Mouse (Mus musculus): Measurements from ENCODE around the gene Ubiad1. TPM values are rescaled to one million over a fixed set of nuclear protein-coding genes. Genes with fewer than 3 reads are reported as not detected.

Ubiad1 gene
- 15.8 and 16.7 TPM in 2 replicates for polyA plus RNA-seq (2012; rRNA removed)

DNA sequence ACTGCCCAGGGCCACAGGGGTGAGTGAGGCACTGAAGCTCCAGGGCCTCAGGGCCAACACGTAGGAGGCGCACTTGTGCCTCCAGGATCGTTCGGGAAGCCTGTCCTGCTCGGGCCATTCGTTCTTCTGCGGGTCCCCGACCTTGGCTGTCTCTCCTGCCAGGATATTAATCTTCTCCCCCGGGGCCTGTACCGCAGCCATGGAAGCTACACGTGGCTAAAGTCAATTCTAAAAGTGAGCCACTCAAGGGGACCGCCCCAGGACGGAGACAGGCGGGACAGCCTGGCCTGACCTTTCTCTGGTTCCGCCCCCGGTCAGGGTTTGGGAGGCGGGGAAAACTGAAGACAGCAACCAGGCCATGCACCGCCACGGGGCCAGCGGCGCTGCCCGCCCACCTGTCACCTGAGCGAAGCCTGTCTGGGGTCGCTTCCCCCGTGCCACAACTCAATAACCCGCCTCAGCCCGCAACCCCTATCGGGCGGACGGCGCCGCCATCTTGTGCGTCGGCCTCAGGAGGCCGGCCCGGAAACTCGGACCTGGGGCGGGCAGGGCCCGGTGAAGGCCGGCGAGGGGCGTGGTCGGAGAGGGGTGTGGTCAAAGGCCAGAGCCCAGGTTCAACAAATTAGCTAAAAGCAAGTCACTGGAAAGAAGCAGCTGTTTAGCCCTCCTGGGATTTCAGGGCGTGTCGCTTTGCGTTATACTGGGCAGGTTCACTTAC lies at the start of gene Ubiad1:
Gene Ubiad1, minus strand, starts transcription at position 522 of the 718 bp plus-strand sequence.
- TF ChIP-seq CTCF (IDR thresholded peaks at IDR 0.05; ENCODE audit: borderline replicate concordance, extremely low read depth, insufficient read depth, insufficient read length): no peak
- peak; percentile 74 for TF ChIP-seq POLR2A (IDR thresholded peaks at IDR 0.05; ENCODE audit: borderline replicate concordance, extremely low read depth, insufficient read depth, insufficient read length, poor library complexity, severe bottlenecking)
- DNase-seq (ENCODE audit: low read depth): peak; percentile 85

DNA sequence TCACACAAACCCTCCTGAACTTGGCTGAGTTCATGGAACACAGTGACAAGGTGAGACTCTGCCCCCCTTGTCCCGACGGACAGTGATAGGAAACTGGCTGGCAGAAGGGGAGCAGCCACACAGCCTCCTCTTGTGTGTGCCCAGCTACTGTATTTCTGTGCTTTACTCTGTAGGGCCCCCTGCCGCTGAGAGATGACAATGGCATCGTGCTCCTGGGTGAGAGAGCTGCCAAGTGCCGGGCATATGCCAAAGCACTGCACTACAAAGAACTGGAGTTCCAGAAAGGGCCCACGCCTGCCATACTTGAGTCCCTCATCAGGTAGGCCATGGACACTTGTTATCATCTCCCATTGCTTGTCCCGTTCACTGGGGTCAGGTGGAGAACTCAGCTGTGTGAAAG lies 46.9 kb upstream of the Ubiad1 start:
- TF ChIP-seq CTCF (IDR thresholded peaks at IDR 0.05; ENCODE audit: borderline replicate concordance, extremely low read depth, insufficient read depth, insufficient read length) (peak; percentile 9; the same call in 1 of the 2 replicates), POLR2A (IDR thresholded peaks at IDR 0.05; ENCODE audit: borderline replicate concordance, extremely low read depth, insufficient read depth, insufficient read length, poor library complexity, severe bottlenecking) (no peak)
- DNase-seq (ENCODE audit: low read depth): peak; percentile 54

DNA sequence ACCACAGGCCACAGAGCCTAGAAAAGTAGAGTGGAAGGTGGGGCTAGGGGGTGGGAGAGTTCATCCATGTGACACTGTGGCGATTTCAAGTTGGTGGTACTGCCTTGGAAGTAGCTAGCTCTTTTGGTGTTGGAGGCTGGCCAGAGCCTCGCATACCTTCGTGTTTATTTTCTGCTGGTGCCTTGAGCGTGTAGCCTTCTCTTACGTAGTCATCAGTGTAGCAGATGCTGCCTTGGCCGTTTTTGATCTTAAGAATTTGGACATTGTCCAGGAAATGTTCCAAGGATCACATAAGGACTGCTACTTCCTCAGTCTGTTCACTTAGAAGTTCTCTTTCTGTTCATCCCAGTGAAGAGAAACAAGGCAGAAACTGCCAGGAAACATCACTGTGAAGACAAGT lies 45.9 kb upstream of the Ubiad1 start:
- TF ChIP-seq POLR2A (IDR thresholded peaks at IDR 0.05; ENCODE audit: borderline replicate concordance, extremely low read depth, insufficient read depth, insufficient read length, poor library complexity, severe bottlenecking) (no peak), CTCF (IDR thresholded peaks at IDR 0.05; ENCODE audit: borderline replicate concordance, extremely low read depth, insufficient read depth, insufficient read length) (no peak)
- DNase-seq (ENCODE audit: low read depth): peak; percentile 68

DNA sequence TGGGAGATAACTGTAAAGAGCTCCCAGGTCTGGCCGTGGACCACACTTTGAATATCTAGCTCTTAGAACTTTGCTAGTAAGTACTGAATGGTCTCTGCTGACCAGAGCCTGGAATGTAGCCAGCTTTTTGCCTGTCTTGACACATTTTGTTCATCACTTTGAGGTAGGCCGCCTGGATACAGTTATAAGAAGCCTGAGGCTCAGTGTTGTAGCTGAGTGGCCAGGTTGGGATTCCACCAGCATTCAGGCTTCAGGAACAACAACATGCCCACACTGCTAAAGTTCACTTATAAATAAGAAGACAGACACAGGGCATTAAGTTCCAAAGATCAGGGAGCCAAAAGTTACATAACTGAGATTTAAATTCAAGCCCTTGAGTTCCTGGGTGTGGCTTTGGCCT lies 43.3 kb upstream of the Ubiad1 start:
- no peak for TF ChIP-seq CTCF (IDR thresholded peaks at IDR 0.05; ENCODE audit: borderline replicate concordance, extremely low read depth, insufficient read depth, insufficient read length)
- no peak for TF ChIP-seq POLR2A (IDR thresholded peaks at IDR 0.05; ENCODE audit: borderline replicate concordance, extremely low read depth, insufficient read depth, insufficient read length, poor library complexity, severe bottlenecking)
- DNase-seq (ENCODE audit: low read depth): no peak

DNA sequence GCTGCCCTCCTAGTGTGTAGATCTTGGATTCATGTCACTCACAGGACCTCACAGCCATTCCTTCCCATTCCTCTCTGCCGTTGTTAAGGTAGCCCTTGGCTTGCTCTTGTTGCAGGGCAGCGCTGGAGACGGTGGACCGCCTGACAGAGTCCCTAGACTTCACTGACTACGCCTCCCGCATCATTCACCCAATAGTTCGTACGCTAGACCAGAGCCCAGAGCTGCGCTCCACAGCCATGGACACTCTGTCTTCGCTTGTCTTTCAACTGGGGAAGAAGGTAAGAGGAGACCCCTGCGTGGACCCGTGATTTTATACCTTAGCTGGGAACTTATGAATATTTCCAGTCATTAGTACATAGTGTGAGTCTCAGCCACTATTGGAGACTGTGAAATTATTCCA lies 39.9 kb upstream of the Ubiad1 start:
- no peak for DNase-seq (ENCODE audit: low read depth)
- no peak for TF ChIP-seq POLR2A (IDR thresholded peaks at IDR 0.05; ENCODE audit: borderline replicate concordance, extremely low read depth, insufficient read depth, insufficient read length, poor library complexity, severe bottlenecking)
- no peak for TF ChIP-seq CTCF (IDR thresholded peaks at IDR 0.05; ENCODE audit: borderline replicate concordance, extremely low read depth, insufficient read depth, insufficient read length)

DNA sequence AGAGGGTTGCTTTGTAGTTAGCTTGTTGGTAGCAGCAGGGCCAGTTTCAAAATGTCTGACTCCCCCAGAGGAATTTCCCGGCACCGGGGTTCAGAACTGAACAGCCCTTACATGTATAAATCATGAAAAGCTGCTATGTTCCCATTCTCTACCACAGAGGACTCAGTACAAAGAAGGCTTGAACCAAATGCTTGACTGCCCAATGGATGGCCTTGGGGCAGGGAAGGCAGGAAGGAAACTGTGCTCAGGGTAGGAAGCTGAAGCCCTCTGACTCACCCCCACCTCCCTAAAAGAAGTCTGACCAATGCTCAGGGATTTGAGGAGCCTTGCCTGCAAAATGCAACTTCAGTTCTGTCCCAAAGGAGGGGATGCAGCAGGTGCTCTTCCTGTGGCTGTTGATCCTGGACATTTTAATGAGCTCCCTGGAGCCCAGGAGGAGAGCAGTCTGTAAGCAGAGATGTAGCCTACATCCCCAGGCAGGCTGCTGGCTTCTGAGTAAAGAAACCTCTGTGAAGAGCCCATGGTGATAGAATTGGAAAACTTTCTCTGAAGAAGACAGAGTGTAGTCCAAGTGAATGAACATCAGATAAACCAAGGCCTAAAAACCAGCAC lies 37.1 kb upstream of the Ubiad1 start:
- TF ChIP-seq POLR2A (IDR thresholded peaks at IDR 0.05; ENCODE audit: borderline replicate concordance, extremely low read depth, insufficient read depth, insufficient read length, poor library complexity, severe bottlenecking) (no peak), CTCF (IDR thresholded peaks at IDR 0.05; ENCODE audit: borderline replicate concordance, extremely low read depth, insufficient read depth, insufficient read length) (no peak)
- peak; percentile 52 for DNase-seq (ENCODE audit: low read depth)

DNA sequence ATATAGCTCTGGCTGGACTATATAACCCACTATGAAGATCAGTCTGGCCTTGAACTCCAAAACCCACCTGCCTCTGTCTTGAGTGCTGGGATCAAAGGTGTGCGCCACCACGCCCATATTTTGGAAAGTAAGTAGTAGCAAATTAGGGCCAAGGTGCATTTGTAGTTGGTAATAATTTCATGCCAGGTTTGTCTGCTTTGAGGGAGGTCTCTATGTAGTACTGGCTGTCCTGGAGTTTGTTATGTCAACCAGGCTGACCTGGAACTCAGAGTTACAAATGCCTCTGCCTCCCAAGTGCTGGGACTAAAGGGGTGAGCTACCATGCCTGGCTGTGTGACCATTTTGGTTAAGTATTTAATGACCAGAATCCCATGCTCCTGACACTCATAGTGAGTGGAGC lies 35.7 kb upstream of the Ubiad1 start:
- no peak for DNase-seq (ENCODE audit: low read depth)
- TF ChIP-seq POLR2A (IDR thresholded peaks at IDR 0.05; ENCODE audit: borderline replicate concordance, extremely low read depth, insufficient read depth, insufficient read length, poor library complexity, severe bottlenecking): no peak
- no peak for TF ChIP-seq CTCF (IDR thresholded peaks at IDR 0.05; ENCODE audit: borderline replicate concordance, extremely low read depth, insufficient read depth, insufficient read length)

DNA sequence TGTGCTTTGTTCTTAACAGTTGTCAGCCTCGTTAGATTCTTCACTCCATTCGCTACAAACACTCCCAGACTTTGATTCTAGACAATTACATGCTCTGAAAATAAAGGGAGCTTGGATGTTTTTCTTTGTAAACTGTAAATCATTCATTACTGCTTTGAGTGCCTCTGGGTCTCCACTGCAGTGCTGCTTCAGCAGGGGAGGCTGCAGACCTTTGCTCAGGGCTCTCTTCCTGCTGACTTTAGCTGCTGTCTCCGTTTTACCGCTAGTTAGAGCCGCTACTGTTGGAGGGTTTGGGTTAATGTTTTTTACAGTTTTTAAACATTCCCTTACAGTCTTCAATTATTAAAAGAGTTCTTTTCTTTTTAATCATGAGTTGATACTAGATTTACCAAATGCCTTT lies 28.9 kb upstream of the Ubiad1 start:
- TF ChIP-seq POLR2A (IDR thresholded peaks at IDR 0.05; ENCODE audit: borderline replicate concordance, extremely low read depth, insufficient read depth, insufficient read length, poor library complexity, severe bottlenecking) (no peak), CTCF (IDR thresholded peaks at IDR 0.05; ENCODE audit: borderline replicate concordance, extremely low read depth, insufficient read depth, insufficient read length) (no peak)
- DNase-seq (ENCODE audit: low read depth): no peak

DNA sequence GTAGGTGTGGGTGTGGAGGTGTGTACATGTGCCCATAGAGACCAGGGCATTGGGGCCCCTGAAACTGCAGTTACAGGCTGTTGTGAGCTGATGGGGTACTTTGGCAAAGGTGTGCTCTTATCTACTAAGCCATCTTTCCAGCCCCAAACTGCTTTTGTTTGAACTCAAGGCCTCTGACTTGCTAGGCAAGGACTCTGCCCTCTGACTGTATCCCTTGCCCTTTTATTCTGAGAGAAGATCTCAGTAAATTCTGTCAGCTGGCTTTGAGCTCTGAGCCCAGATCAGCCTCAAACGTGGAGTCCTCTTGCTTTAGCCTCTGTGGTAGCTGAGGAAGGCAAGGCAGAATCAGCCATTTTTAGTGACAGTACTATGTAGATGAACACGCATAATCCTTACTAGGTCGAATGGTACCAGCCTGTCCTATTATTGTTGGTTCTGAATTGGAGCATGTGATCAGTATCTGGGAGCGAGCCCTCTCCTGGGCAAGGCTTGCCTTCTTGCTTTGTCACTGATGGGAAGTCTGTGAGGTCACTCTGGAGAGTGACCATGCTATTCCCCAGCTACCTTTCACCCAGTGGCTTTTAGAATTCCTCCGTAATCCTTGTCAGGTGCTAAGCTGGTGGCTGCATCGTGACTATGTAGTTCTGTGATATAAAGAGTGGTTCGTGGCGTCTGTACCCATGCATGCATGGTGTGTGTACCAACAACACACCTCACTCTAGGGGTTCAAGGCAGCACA lies 28.0 kb upstream of the Ubiad1 start:
- no peak for DNase-seq (ENCODE audit: low read depth)
- TF ChIP-seq POLR2A (IDR thresholded peaks at IDR 0.05; ENCODE audit: borderline replicate concordance, extremely low read depth, insufficient read depth, insufficient read length, poor library complexity, severe bottlenecking) (no peak), CTCF (IDR thresholded peaks at IDR 0.05; ENCODE audit: borderline replicate concordance, extremely low read depth, insufficient read depth, insufficient read length) (no peak)

DNA sequence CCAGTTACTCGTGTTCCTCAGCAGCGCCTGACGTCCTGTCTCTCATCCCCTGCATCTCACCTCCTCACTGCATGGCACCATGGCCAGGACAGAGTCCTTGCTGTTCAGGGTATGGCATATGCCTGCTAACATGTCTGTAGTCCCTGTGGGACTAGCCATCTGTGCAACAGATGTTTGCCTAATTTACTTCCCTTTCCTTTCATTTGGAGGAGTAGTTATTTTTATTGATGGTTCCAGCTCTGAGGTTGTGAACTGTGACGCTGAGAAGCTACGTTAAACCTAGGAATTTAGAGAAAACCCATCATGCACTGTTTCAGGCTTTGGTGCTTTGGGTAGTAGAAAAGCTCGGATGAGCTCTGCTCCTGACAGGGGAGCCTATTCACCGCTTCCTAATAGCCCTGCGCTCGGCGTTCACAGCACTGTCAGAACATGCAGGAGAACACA lies 26.8 kb upstream of the Ubiad1 start:
- TF ChIP-seq CTCF (IDR thresholded peaks at IDR 0.05; ENCODE audit: borderline replicate concordance, extremely low read depth, insufficient read depth, insufficient read length) (no peak), POLR2A (IDR thresholded peaks at IDR 0.05; ENCODE audit: borderline replicate concordance, extremely low read depth, insufficient read depth, insufficient read length, poor library complexity, severe bottlenecking) (no peak)
- peak; percentile 27 for DNase-seq (ENCODE audit: low read depth)

DNA sequence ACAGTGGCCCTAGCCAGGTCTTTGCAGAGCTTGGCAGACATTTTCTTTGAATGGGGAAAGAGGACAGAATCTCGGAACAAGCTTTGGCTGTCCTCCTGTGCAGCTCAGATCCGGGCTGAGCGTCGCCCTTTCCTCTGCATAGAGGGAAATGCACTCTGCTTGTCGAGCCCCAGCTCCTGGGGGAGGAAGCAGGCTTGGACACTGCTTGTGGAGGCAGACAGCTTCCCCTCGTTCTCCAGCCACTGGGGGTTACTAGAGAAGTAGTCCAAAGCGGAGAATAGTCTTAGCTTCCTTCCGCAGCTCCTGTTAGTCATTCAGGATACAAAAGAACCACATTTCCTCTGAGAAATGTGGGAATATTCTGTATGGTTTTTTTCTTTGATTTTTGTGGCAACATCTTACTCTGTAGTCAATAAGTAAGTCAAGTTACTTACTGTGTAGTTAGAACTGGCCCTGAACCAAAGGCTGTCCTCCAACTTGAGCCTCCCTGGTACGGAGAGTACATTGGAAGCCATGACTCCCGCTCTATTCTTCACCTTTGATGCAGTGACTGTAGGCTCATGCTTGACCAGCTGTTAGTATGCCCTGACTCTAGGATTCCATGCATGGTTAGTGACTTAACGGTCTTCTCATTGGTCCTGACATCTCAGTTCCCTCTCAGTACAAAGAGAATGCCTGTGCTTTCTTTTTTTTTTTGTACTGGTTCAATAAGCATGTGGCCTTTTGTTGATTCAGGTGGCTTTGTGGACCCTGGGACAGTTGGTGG lies 25.1 kb upstream of the Ubiad1 start:
- no peak for DNase-seq (ENCODE audit: low read depth)
- TF ChIP-seq POLR2A (IDR thresholded peaks at IDR 0.05; ENCODE audit: borderline replicate concordance, extremely low read depth, insufficient read depth, insufficient read length, poor library complexity, severe bottlenecking) (no peak), CTCF (IDR thresholded peaks at IDR 0.05; ENCODE audit: borderline replicate concordance, extremely low read depth, insufficient read depth, insufficient read length) (no peak)
